Mouse (Mus musculus) neural tube, embryonic 14.5 days (tissue): ENCODE measurements around the gene Cacna2d4. TPM values are rescaled to one million over a fixed set of nuclear protein-coding genes. Genes with fewer than 3 reads are reported as not detected.

ENCODE experiments used
- polyA plus RNA-seq: library from polyadenylated mRNA; unstranded; fragments of >200 nt; fragmentation: Nextera tagmentation; extraction: Ambion mirVana; gene quantifications from 2 replicates; pipeline ENCODE4 v1.2.1, GENCODE M21; 2014

Cacna2d4 gene
- polyA plus RNA-seq, 1 experiment from 2014 or later = 0.19 TPM

Other genes starting within 250 kb of the Cacna2d4 start
- 14.1 and 14.6 TPM in 2 replicates for gene Dcp1b, start 61.3 kb upstream of the Cacna2d4 start, polyA plus RNA-seq
- gene Cacna1c, start 40.1 kb upstream of the Cacna2d4 start, polyA plus RNA-seq = 12.0 and 13.7 TPM in 2 replicates
- gene Lrtm2, start 94.2 kb downstream of the Cacna2d4 start, polyA plus RNA-seq = 8.4 and 10.9 TPM in 2 replicates
- 19.4 and 36.2 TPM in 2 replicates for gene Adipor2, start 181.2 kb downstream of the Cacna2d4 start, polyA plus RNA-seq
- 3.5 and 3.8 TPM in 2 replicates for gene Fbxl14, start 243.1 kb downstream of the Cacna2d4 start, polyA plus RNA-seq